Mouse (Mus musculus): Measurements from ENCODE around the gene Nrde2. TPM values are rescaled to one million over a fixed set of nuclear protein-coding genes. Genes with fewer than 3 reads are reported as not detected.

Nrde2 gene
- polyA plus RNA-seq, 1 experiment from 2014 or later: 11.0 TPM

GRCm38 (mm10) chr12:100089265-100089664 is 70.2 kb downstream of the Nrde2 start:
- H3K4me2 ChIP-seq (ENCODE audit: low read depth, low read length): no peak overlapping the region
- no peak overlapping the region for H3K4me3 ChIP-seq (ENCODE audit: low read depth, low read length)
- H3K27me3 ChIP-seq (ENCODE audit: control insufficient read depth, insufficient read depth, low read length): no peaks in the 10 kb centered on the region
- ATAC-seq (replicated peaks; ENCODE audit: insufficient number of reproducible peaks, low FRiP score, low TSS enrichment, low read depth) (no peak), DNase-seq (ENCODE audit: low spot score) (no peak)
- H3K36me3 ChIP-seq (replicated peaks; ENCODE audit: control insufficient read depth, insufficient read depth, low read depth, low read length): no peaks in the 10 kb centered on the region
- WGBS: 82% methylated on average over 5 of the region's 5 CpGs
- H3K9ac ChIP-seq (replicated peaks; ENCODE audit: low read length): no peak overlapping the region
- no peak overlapping the region for H3K27ac ChIP-seq (replicated peaks; ENCODE audit: low read depth, low read length)
- peaks cover 2% of the 10 kb centered on the region; the same call in 1 of the 2 replicates for H3K4me1 ChIP-seq (ENCODE audit: control insufficient read depth, insufficient read depth, low read length)
- no peaks in the 10 kb centered on the region for H3K9me3 ChIP-seq (replicated peaks; ENCODE audit: control insufficient read depth, low read length)

DNA sequence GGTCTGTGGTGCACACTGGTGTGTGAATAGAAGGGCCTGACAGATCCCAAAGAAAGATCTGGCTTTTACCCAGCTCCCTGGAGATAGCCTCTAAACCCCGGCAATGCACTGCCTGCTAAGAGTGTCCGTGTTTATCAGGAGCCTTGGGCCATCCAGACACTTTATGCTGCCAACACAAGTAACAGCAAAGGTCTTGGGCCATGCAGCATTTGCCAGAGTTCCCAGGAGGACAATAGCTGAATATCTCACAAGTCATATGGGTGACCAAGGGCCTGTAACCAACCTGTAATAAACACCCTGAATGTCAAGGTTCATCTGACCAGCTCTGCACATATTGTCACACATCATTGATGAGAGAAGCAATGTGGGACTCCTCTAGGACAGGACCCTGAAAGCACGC is 71.4 kb downstream of the Nrde2 start:
- no peak overlapping the region for H3K4me3 ChIP-seq (ENCODE audit: low read depth, low read length)
- no peak overlapping the region for H3K4me2 ChIP-seq (ENCODE audit: low read depth, low read length)
- H3K9ac ChIP-seq (replicated peaks; ENCODE audit: low read length): no peak overlapping the region
- H3K9me3 ChIP-seq (replicated peaks; ENCODE audit: control insufficient read depth, low read length): no peaks in the 10 kb centered on the region
- no peak overlapping the region for H3K27ac ChIP-seq (replicated peaks; ENCODE audit: low read depth, low read length)
- ATAC-seq (replicated peaks; ENCODE audit: insufficient number of reproducible peaks, low FRiP score, low TSS enrichment, low read depth) (no peak), DNase-seq (ENCODE audit: low spot score) (no peak)
- no peaks in the 10 kb centered on the region for H3K27me3 ChIP-seq (ENCODE audit: control insufficient read depth, insufficient read depth, low read length)
- H3K36me3 ChIP-seq (replicated peaks; ENCODE audit: control insufficient read depth, insufficient read depth, low read depth, low read length): no peaks in the 10 kb centered on the region
- no peaks in the 10 kb centered on the region for H3K4me1 ChIP-seq (ENCODE audit: control insufficient read depth, insufficient read depth, low read length)
- 88% methylated on average over 3 of the region's 3 CpGs for WGBS

GRCm38 (mm10) chr12:100079636-100080286 is 79.7 kb downstream of the Nrde2 start:
- no peak overlapping the region for H3K4me2 ChIP-seq (ENCODE audit: low read depth, low read length)
- H3K27ac ChIP-seq (replicated peaks; ENCODE audit: low read depth, low read length): no peak overlapping the region
- no peaks in the 10 kb centered on the region for H3K4me1 ChIP-seq (ENCODE audit: control insufficient read depth, insufficient read depth, low read length)
- no peaks in the 10 kb centered on the region for H3K9me3 ChIP-seq (replicated peaks; ENCODE audit: control insufficient read depth, low read length)
- DNase-seq (ENCODE audit: low spot score) (no peak), ATAC-seq (replicated peaks; ENCODE audit: insufficient number of reproducible peaks, low FRiP score, low TSS enrichment, low read depth) (no peak)
- H3K4me3 ChIP-seq (ENCODE audit: low read depth, low read length): no peak overlapping the region
- H3K27me3 ChIP-seq (ENCODE audit: control insufficient read depth, insufficient read depth, low read length): no peaks in the 10 kb centered on the region
- H3K9ac ChIP-seq (replicated peaks; ENCODE audit: low read length): no peak overlapping the region
- 73% methylated on average over 8 of the region's 8 CpGs for WGBS
- no peaks in the 10 kb centered on the region for H3K36me3 ChIP-seq (replicated peaks; ENCODE audit: control insufficient read depth, insufficient read depth, low read depth, low read length)

DNA sequence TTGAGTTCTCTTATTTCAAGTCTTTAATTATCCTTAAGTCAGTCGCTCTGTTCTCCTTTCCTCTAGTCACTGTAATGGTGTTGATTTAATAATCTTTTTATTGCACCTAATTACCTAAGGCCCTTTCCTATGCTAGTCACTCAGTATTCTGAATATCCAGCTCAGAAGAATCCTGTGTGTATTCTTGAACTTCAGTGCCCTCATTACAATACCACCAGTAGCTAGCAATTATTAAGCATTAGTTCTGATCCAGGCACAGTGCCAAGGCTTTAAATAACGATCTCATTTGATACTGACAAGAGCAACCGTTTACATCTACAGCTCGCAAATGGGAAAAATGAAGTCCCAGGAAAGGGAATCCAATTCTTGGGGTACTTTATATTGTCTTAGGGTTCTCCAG is 83.7 kb downstream of the Nrde2 start:
- H3K4me3 ChIP-seq (ENCODE audit: low read depth, low read length): no peak overlapping the region
- no peaks in the 10 kb centered on the region for H3K9me3 ChIP-seq (replicated peaks; ENCODE audit: control insufficient read depth, low read length)
- H3K36me3 ChIP-seq (replicated peaks; ENCODE audit: control insufficient read depth, insufficient read depth, low read depth, low read length): no peaks in the 10 kb centered on the region
- no peak overlapping the region for H3K27ac ChIP-seq (replicated peaks; ENCODE audit: low read depth, low read length)
- ATAC-seq (replicated peaks; ENCODE audit: insufficient number of reproducible peaks, low FRiP score, low TSS enrichment, low read depth) (no peak), DNase-seq (ENCODE audit: low spot score) (no peak)
- H3K4me2 ChIP-seq (ENCODE audit: low read depth, low read length): no peak overlapping the region
- WGBS: 82% methylated on average over 4 of the region's 4 CpGs
- no peak overlapping the region for H3K9ac ChIP-seq (replicated peaks; ENCODE audit: low read length)
- no peaks in the 10 kb centered on the region for H3K27me3 ChIP-seq (ENCODE audit: control insufficient read depth, insufficient read depth, low read length)
- H3K4me1 ChIP-seq (ENCODE audit: control insufficient read depth, insufficient read depth, low read length): no peaks in the 10 kb centered on the region

Other genes starting within 250 kb of the Nrde2 start
- gene Kcnk13, start 195.2 kb downstream of the Nrde2 start, polyA plus RNA-seq (2014; fragmentation: Nextera tagmentation; extraction: Ambion mirVana): 0.41 and 0.54 TPM in 2 replicates
- gene Psmc1, start 49.5 kb downstream of the Nrde2 start, polyA plus RNA-seq (2014; fragmentation: Nextera tagmentation; extraction: Ambion mirVana): 433 and 457 TPM in 2 replicates
- 1,151 and 1,182 TPM in 2 replicates for gene Calm1, start 39.8 kb upstream of the Nrde2 start, polyA plus RNA-seq (2014; fragmentation: Nextera tagmentation; extraction: Ambion mirVana)